Mouse (Mus musculus): Measurements from ENCODE around the gene Cbarp. TPM values are rescaled to one million over a fixed set of nuclear protein-coding genes. Genes with fewer than 3 reads are reported as not detected.

Cbarp gene
- total RNA-seq, 2 experiments from 2014 or later = not detected

GRCm38 (mm10) chr10:80105926-80106325 lies 34.7 kb downstream of the Cbarp start:
- no peak for ATAC-seq (replicated peaks; ENCODE audit: low FRiP score, poor library complexity, severe bottlenecking)

GRCm38 (mm10) chr10:80105460-80105859 lies 35.2 kb downstream of the Cbarp start, which contains the start of gene Sbno2:
Sbno2 (minus strand) TSS chr10:80105571.
- no peak for ATAC-seq (replicated peaks; ENCODE audit: low FRiP score, poor library complexity, severe bottlenecking)

DNA sequence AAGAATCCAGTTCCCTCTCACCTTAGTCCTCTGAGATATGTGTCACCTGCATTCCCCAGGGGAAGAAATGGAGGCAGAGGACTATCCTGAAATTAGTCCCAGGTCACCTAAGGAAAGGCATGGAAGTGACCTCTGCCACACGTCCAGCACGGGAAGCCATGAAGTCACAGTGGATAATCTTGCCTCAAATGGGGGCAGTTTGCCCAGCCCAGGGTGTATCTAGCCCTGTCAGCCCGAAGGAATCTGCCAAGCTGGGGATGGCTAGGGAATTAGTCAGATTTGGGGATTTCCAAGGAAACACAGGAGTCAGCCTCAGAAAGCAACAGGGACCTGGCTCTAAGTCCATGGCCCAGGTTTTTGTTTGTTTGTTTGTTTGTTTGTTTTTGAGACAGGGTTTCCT lies 36.5 kb downstream of the Cbarp start:
- ATAC-seq (replicated peaks; ENCODE audit: low FRiP score, poor library complexity, severe bottlenecking) = no peak

DNA sequence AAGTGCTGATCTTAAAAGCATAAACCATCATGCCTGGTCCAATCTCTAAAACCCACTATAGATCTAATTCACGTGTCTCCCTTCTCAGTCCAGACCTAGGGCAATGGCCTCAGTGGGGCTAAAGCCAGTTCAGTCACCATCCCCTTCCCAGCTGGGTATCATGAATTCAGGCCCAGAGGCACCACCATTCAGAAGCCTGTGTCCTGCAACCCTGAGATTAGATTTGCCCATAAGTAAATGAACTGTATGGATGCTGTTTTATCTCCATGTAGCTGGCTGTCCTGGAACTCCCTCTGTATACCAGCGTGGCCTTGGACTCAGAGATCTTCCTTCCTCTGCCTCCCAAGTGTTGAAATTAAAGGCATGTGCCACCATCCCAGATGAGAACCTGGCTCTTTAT lies 37.6 kb downstream of the Cbarp start:
- peak; percentile 61 for ATAC-seq (replicated peaks; ENCODE audit: low FRiP score, poor library complexity, severe bottlenecking)

DNA sequence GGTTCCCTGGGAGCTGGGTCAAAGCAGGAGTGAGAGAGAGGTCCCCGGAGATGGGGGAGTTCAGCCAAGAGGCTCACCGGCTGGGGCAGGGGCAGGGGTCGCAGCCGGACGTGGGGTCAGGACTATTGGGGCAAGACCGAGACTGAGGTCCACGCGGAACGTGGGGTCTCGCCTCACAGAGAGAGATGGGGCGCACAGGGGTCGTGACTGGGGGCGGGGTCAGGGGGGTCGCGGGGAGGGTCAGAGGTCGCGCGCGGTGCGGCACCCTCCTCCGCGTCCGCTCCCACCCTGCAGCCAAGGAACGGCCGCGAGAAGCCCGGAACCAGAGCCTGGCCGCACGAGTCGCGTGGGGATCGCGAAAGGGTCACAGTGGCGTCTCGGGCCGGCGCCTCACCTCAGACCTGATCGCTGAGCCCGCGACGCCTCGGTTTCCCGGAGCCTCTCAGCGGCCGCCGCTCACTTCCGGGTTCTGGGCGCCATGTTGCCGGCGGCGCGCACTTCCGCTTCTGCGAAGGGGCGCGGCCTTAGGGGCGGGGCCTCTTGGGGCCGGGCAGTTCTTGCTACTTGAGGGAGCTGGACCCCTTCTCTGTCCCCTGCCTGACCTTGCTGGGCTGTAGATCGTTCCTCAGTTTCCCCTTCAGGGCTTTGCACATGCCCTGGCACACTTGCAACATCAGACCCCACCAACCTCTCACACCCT lies 38.3 kb downstream of the Cbarp start:
- peak; percentile 87 for ATAC-seq (replicated peaks; ENCODE audit: low FRiP score, poor library complexity, severe bottlenecking)

- ATAC-seq (replicated peaks; ENCODE audit: low FRiP score, poor library complexity, severe bottlenecking) = 0 out of 2 replicates have a peak, but pooled peaks have one; percentile 4
Observed at GRCm38 (mm10) chr10:80100982-80101381, 39.7 kb downstream of the Cbarp start.

GRCm38 (mm10) chr10:80098630-80099029 lies 42.0 kb downstream of the Cbarp start:
- no peak for ATAC-seq (replicated peaks; ENCODE audit: low FRiP score, poor library complexity, severe bottlenecking)

- no peak for ATAC-seq (replicated peaks; ENCODE audit: low FRiP score, poor library complexity, severe bottlenecking)
Observed at GRCm38 (mm10) chr10:80097275-80097674, 43.4 kb downstream of the Cbarp start.

GRCm38 (mm10) chr10:80095547-80095946 lies 45.1 kb downstream of the Cbarp start:
- ATAC-seq (replicated peaks; ENCODE audit: low FRiP score, poor library complexity, severe bottlenecking) = no peak

- ATAC-seq (replicated peaks; ENCODE audit: low FRiP score, poor library complexity, severe bottlenecking) = no peak
Observed at GRCm38 (mm10) chr10:80094684-80095083, 46.0 kb downstream of the Cbarp start.

- no peak for ATAC-seq (replicated peaks; ENCODE audit: low FRiP score, poor library complexity, severe bottlenecking)
Observed at GRCm38 (mm10) chr10:80094085-80094484, 46.5 kb downstream of the Cbarp start.

DNA sequence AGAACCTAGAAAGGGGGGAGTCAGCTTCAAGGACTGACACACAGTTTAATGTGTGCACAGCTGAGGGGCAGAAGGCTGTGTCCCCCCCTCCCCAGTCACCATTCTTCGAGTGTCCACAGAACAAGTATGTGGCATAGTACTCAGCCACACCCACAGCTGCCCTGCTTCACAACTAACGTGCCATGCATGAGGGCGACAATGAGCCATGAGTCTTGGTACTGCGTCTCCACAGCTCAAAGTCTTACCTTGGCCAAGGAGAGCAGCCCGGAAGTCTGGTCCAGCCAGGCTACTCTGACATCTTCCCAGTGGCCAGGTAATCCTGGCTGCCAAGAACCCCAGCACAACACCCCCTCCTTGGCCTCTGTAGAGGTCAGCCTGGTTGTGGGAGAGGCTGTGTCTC lies 47.9 kb downstream of the Cbarp start:
- ATAC-seq (replicated peaks; ENCODE audit: low FRiP score, poor library complexity, severe bottlenecking) = no peak

DNA sequence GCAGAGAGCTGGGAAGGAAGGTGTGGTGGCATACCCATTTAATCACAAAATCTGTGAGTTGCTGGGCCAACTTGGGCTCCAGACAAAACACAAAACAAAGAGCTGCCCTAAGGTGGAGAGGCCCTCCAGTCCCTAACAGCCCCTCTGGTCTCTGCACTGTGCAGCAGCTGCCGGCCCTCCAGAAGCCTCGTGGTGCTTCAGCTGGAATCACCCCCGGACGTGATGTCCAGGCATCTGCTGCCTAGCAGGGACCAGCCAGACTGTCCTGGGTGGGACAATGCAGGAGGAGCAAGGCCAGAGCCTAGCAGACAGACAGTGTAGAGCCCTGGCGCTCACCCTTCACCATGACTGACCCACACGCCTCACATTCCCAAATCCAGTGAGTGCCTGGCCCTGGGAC lies 49.1 kb downstream of the Cbarp start:
- no peak for ATAC-seq (replicated peaks; ENCODE audit: low FRiP score, poor library complexity, severe bottlenecking)

GRCm38 (mm10) chr10:80089146-80089545 lies 51.5 kb downstream of the Cbarp start:
- no peak for ATAC-seq (replicated peaks; ENCODE audit: low FRiP score, poor library complexity, severe bottlenecking)

GRCm38 (mm10) chr10:80087483-80087882 lies 53.2 kb downstream of the Cbarp start:
- no peak for ATAC-seq (replicated peaks; ENCODE audit: low FRiP score, poor library complexity, severe bottlenecking)

DNA sequence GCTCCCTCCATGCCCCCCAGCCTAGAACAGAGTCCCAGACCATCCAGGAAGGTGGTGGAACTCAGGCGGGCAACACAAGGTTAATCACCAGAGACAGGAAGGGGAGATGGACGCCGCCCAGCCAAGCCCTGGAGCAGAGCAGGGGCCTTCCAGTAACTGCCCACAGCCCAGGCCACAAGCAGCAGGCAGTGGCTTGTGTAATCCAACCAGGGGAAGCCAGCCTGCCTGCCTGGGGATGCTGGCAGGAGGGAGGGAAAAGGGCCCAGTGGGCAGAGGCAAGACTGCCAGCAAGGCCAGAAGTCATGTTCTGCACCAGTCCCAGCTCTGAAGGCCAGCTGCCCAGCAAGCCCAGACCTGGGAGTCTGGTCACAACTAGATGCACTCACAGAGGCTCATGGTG lies 53.8 kb downstream of the Cbarp start:
- ATAC-seq (replicated peaks; ENCODE audit: low FRiP score, poor library complexity, severe bottlenecking) = no peak

GRCm38 (mm10) chr10:80084817-80085487 lies 55.7 kb downstream of the Cbarp start:
- ATAC-seq (replicated peaks; ENCODE audit: low FRiP score, poor library complexity, severe bottlenecking) = no peak

GRCm38 (mm10) chr10:80081075-80081474 lies 59.6 kb downstream of the Cbarp start:
- ATAC-seq (replicated peaks; ENCODE audit: low FRiP score, poor library complexity, severe bottlenecking) = peak; percentile 85

All from erythroblast, adult 5-6 weeks (primary cell).